Mouse (Mus musculus): ENCODE measurements around the gene Crygb.

DNA sequence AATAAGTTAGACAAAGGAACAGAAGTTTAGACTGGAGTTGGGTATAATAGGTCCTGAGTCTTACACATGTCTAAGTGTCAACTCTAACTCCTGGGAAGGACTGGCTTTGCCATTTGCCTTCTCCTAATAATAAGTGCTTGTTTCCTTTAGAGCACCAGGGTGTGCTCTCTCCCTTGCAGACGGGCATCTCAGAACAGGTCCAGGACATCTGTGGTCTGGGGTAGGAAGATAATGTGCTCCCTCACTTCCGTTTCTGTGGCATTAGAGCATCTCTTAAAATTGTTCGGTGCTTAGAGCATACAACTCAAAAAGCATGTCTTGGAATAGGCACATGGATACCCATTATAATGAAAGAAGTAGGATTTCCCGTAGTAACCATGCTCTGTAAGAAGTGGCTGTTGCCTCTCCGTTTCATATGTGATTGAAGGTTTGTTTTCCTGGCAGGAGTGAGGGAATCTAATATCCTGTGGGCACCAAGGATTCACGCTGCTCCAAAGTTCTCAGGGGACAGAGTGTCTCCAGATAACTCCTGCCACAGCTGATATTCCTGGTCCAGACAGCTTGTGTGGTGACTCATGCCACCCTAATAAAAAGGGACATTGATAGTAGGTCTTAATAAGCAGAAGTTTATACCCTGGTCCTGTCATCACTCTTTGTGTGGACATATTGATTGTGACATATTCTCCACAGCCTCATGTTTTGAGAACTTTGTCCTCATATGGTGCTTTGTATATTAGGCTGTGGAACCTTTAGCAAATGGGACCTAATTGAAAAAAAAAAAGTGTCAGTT, 6.7 kb upstream of the Crygb start:
- TF ChIP-seq POLR2A (IDR thresholded peaks at IDR 0.05; ENCODE audit: borderline replicate concordance, control insufficient read depth, low read depth, low read length): no peak
- TF ChIP-seq CTCF (IDR thresholded peaks at IDR 0.05; ENCODE audit: control insufficient read depth, insufficient read depth, low read length): peak; percentile 66

Measured in bone marrow, adult 2 months (tissue).